Mouse (Mus musculus): ENCODE measurements around the gene Serping1.
"Not testable (repeated sequence)": the region's sequence is repeated elsewhere in the genome, so short reads cannot be mapped to it uniquely, and the experiment has no call there.

The Serping1 gene

DNA sequence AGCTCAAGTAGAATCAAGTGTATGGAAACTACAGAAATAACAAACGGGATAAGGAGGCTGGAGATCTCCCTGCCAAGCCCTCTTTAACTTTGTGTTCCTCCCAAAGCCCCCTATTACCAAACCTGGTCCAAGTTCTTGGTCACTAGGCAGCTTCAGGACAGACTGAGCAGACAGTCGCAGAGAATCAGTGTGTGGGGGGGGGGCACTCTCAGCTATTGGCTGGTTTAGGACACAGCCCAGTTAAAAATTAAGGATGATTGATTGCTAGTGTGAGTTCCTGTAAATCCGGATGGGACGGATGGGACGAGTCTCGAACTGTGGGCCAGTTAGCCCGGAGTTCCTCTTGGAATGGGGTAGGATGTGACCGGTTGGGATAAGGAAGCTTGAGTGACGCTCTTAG lies at the start of gene Serping1:
Serping1 (minus strand) TSS at position 204 of the 400 bp plus-strand sequence.
- DNase-seq (ENCODE audit: extremely low read depth, low read depth, low spot score), result no peak

- DNase-seq (ENCODE audit: extremely low read depth, low read depth, low spot score), result no peak
Measured at GRCm38 (mm10) chr2:84823237-84823636, 48.0 kb upstream of the Serping1 start.

- no peak for DNase-seq (ENCODE audit: extremely low read depth, low read depth, low spot score)
Measured at GRCm38 (mm10) chr2:84822552-84822951, 47.3 kb upstream of the Serping1 start, which contains the start of gene Smtnl1. Gene Smtnl1, minus strand, starts transcription at chr2:84822652.

DNA sequence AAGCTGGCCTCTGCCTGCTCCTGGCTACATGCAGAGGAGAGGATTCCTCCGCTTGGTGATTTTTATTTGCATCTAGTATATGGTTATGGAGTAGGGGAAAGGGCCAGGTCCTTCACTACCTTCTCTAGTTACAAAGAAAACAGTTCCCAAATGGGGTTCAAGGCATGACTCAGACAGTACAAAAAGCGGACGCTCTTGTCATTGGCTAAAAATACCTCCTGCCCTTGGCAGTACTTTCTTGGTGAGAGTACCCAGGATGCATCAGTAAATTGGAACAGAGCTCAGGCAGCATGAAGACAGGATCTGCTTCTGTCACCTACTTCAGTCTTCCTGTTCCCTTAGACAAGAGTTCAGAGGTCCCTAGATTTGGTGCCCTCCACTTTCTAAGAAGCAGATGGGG lies 44.6 kb upstream of the Serping1 start:
- DNase-seq (ENCODE audit: extremely low read depth, low read depth, low spot score), result no peak

- DNase-seq (ENCODE audit: extremely low read depth, low read depth, low spot score), result no peak
Measured at GRCm38 (mm10) chr2:84812676-84813075, 37.4 kb upstream of the Serping1 start.

GRCm38 (mm10) chr2:84811880-84812279 lies 36.6 kb upstream of the Serping1 start:
- no peak for DNase-seq (ENCODE audit: extremely low read depth, low read depth, low spot score)

DNA sequence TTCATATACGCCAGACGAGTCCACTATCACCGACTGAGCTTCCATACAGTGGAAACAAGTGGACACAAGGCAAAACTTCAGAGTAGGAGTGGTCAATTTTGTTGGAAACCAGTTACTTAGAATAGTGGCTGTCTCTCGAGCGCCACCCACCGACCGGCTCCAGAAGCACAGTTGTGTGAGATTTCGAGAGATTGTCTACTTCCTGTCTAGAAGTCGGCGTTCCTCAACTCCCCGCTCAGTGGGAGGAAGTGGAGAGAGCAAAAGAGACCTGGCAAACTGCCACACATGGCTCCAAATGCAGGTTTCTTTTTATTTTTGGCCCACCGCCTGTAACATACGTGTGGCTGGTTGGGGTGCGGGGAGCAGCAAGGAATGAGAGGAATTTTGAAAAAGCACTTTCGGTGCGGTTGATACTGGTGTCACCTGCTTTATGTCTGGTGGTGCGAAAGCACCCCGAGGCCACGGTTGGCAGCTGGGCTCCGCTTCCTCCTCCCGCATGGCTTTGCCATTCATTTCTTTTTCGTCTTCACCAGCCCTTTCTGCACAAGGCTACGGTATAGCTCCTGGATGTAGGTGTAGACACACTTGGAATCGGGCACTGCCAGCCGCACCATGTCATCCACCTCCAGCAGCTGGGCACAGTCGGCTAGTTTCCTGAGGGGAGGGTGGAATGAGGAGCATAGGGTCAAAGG lies 35.8 kb upstream of the Serping1 start:
- no peak for DNase-seq (ENCODE audit: extremely low read depth, low read depth, low spot score)

DNA sequence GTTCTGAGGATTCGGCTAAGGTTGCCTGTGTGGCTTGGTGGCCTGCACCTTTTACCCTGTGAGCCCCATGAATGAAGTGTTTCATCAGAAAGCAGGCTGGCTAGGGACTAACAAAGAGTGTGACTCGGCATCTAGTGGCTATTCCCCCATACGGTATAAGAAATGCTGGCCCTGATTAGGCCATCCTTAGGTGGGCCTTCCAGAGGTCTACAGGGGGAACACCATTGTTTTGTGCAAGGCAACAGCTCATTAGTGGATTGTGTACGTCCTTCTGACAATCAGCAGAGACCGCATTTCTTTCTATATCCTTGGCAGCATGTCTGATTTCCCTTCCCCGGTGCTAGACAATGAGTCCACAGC lies 35.3 kb upstream of the Serping1 start:
- DNase-seq (ENCODE audit: extremely low read depth, low read depth, low spot score), result no peak

GRCm38 (mm10) chr2:84809330-84809729 lies 34.1 kb upstream of the Serping1 start:
- DNase-seq (ENCODE audit: extremely low read depth, low read depth, low spot score), result no peak

- no peak for DNase-seq (ENCODE audit: extremely low read depth, low read depth, low spot score)
Measured at GRCm38 (mm10) chr2:84806546-84806945, 31.3 kb upstream of the Serping1 start.

GRCm38 (mm10) chr2:84803963-84804362 lies 28.7 kb upstream of the Serping1 start:
- no peak for DNase-seq (ENCODE audit: extremely low read depth, low read depth, low spot score)

DNA sequence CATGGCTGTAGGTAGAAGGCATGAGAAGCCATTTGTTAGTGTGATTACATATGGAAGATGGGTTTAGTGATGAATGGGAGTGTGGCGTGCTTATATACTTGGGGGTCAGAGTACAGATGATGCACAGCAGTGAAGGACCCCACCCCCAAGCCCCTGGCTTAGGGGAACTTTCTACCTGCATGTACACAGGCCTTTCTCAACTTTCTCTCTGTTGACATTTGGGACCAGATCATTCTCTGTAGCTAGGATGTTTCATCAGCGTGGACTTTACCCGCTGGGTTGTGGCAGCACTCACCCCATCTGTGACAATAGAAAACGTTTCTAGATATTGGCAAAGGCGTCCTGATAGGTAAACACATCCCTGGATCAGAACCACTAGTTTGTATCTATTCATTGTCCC lies 26.0 kb upstream of the Serping1 start:
- DNase-seq (ENCODE audit: extremely low read depth, low read depth, low spot score), result not testable (repeated sequence)

- DNase-seq (ENCODE audit: extremely low read depth, low read depth, low spot score), result no peak
Measured at GRCm38 (mm10) chr2:84800304-84800703, 25.1 kb upstream of the Serping1 start.

- no peak for DNase-seq (ENCODE audit: extremely low read depth, low read depth, low spot score)
Measured at GRCm38 (mm10) chr2:84799041-84799561, 23.9 kb upstream of the Serping1 start.

GRCm38 (mm10) chr2:84798493-84798921 lies 23.3 kb upstream of the Serping1 start, which contains the start of gene Ube2l6:
Gene Ube2l6, plus strand, starts transcription at chr2:84798828.
- no peak for DNase-seq (ENCODE audit: extremely low read depth, low read depth, low spot score)

GRCm38 (mm10) chr2:84797833-84798492 lies 22.7 kb upstream of the Serping1 start:
- DNase-seq (ENCODE audit: extremely low read depth, low read depth, low spot score), result no peak

DNA sequence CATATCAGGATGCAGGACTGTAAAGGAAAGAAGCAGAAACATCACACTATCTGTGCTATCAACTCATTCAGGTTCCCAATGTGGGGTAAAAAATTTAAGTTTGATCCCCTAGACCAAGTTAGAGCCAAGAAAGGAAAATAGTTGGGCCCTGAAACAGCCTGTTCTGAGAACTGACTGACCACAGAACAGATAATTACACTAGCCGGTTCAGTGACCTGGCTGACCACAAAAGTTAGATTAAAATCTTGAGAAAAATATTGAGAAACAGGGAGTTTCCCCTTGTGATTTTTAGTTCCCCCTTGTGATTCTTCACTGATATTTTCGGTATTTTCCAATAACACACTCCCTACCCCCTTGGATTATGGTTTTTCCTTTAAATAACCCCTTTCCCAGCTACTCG lies 18.6 kb upstream of the Serping1 start:
- no peak for DNase-seq (ENCODE audit: extremely low read depth, low read depth, low spot score)

GRCm38 (mm10) chr2:84793154-84793553 lies 17.9 kb upstream of the Serping1 start:
- DNase-seq (ENCODE audit: extremely low read depth, low read depth, low spot score), result no peak

DNA sequence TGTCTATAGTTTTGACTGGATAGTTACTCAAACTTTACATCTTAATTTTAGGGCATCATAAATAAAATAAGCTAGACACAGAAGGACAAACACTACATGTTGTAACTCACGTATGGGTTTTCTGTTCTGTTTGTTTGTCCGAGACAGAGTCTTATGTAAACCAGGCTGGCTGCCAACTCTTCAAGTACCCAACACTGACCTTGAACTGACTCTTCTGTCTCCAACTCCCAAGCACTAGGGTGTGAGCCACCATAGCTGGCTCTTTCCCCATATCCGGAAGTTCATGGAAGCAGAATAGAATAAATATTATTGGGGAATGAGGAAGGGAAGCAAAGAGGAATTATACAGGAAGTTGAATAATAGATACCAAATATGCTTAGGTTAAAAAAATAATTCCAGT lies 17.3 kb upstream of the Serping1 start:
- DNase-seq (ENCODE audit: extremely low read depth, low read depth, low spot score), result no peak

- DNase-seq (ENCODE audit: extremely low read depth, low read depth, low spot score), result no peak
Measured at GRCm38 (mm10) chr2:84790418-84790817, 15.2 kb upstream of the Serping1 start.

DNA sequence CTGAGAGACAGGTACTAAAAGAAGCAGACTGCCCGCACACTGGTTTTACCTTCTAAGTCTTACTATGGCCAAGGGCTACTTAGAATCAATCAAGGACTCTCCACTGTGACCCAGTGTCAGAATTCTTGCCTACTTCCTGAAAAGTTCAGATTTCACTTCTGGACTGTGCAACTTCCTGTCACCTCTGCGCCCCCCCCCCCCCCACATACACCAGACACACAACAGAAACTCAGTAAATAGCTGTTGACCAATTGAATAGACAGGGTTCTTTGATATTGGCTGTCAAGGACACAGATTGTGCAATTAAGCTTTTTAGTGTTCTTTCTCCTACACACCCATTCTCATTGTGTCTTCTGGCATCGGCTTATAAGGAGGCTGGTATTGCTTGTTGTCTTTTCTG lies 13.1 kb upstream of the Serping1 start:
- DNase-seq (ENCODE audit: extremely low read depth, low read depth, low spot score), result no peak

GRCm38 (mm10) chr2:84783840-84784566 lies 8.8 kb upstream of the Serping1 start:
- DNase-seq (ENCODE audit: extremely low read depth, low read depth, low spot score), result no peak
